Mouse (Mus musculus): ENCODE results near the gene Ifrd1. TPM values are rescaled to one million over a fixed set of nuclear protein-coding genes. Genes with fewer than 3 reads are reported as not detected.

Ifrd1 gene
- polyA plus RNA-seq, 1 experiment from 2014 or later = 122 TPM

GRCm38 (mm10) chr12:40272710-40273109 is 24.4 kb upstream of the Ifrd1 start:
- 74% methylated on average over 4 of the region's 4 CpGs for WGBS
- Histone ChIP-seq H3K4me1 (replicated peaks; ENCODE audit: control insufficient read depth, insufficient read depth) (no peaks in the 10 kb centered on the region), H3K27ac (replicated peaks) (no peak overlapping the region), H3K4me3 (ENCODE audit: low read depth, low read length) (no peak overlapping the region), H3K9me3 (ENCODE audit: control insufficient read depth, low read length) (no peaks in the 10 kb centered on the region), H3K9ac (ENCODE audit: low read length) (no peak overlapping the region), H3K36me3 (ENCODE audit: control insufficient read depth, insufficient read depth, low read length) (no peaks in the 10 kb centered on the region), H3K4me2 (replicated peaks; ENCODE audit: low read depth) (no peak overlapping the region), H3K27me3 (ENCODE audit: control insufficient read depth, insufficient read depth, low read length) (no peaks in the 10 kb centered on the region)
- no peak for TF ChIP-seq CTCF (IDR thresholded peaks at IDR 0.05; ENCODE audit: low read depth)
- no peak for ATAC-seq (ENCODE audit: low FRiP score, low TSS enrichment)
- no peak for DNase-seq (ENCODE audit: low spot score)

GRCm38 (mm10) chr12:40268313-40268712 is 20.0 kb upstream of the Ifrd1 start:
- Histone ChIP-seq H3K36me3 (ENCODE audit: control insufficient read depth, insufficient read depth, low read length) (no peaks in the 10 kb centered on the region), H3K9ac (ENCODE audit: low read length) (no peak overlapping the region), H3K9me3 (ENCODE audit: control insufficient read depth, low read length) (no peaks in the 10 kb centered on the region), H3K27me3 (ENCODE audit: control insufficient read depth, insufficient read depth, low read length) (no peaks in the 10 kb centered on the region), H3K27ac (replicated peaks) (no peak overlapping the region), H3K4me3 (ENCODE audit: low read depth, low read length) (no peak overlapping the region), H3K4me1 (replicated peaks; ENCODE audit: control insufficient read depth, insufficient read depth) (no peaks in the 10 kb centered on the region), H3K4me2 (replicated peaks; ENCODE audit: low read depth) (no peak overlapping the region)
- TF ChIP-seq EP300 (optimal IDR thresholded peaks at IDR 0.05) (no peak), CTCF (IDR thresholded peaks at IDR 0.05; ENCODE audit: low read depth) (no peak)
- no peak for ATAC-seq (ENCODE audit: low FRiP score, low TSS enrichment)
- DNase-seq (ENCODE audit: low spot score) = no peak
- WGBS = 88% methylated on average over 2 of the region's 2 CpGs

- Histone ChIP-seq H3K27ac (replicated peaks) (no peak overlapping the region), H3K27me3 (ENCODE audit: control insufficient read depth, insufficient read depth, low read length) (no peaks in the 10 kb centered on the region), H3K4me2 (replicated peaks; ENCODE audit: low read depth) (no peak overlapping the region), H3K4me3 (ENCODE audit: low read depth, low read length) (no peak overlapping the region), H3K36me3 (ENCODE audit: control insufficient read depth, insufficient read depth, low read length) (no peaks in the 10 kb centered on the region), H3K9ac (ENCODE audit: low read length) (no peak overlapping the region), H3K9me3 (ENCODE audit: control insufficient read depth, low read length) (no peaks in the 10 kb centered on the region), H3K4me1 (replicated peaks; ENCODE audit: control insufficient read depth, insufficient read depth) (no peaks in the 10 kb centered on the region)
- TF ChIP-seq EP300 (optimal IDR thresholded peaks at IDR 0.05) (no peak), CTCF (IDR thresholded peaks at IDR 0.05; ENCODE audit: low read depth) (no peak)
- 54% methylated on average over 4 of the region's 4 CpGs for WGBS
- DNase-seq (ENCODE audit: low spot score) (no peak), ATAC-seq (ENCODE audit: low FRiP score, low TSS enrichment) (no peak)
Observed at GRCm38 (mm10) chr12:40263712-40264111, 15.4 kb upstream of the Ifrd1 start.

GRCm38 (mm10) chr12:40263006-40263405 is 14.7 kb upstream of the Ifrd1 start:
- Histone ChIP-seq H3K27ac (replicated peaks) (no peak overlapping the region), H3K9ac (ENCODE audit: low read length) (no peak overlapping the region), H3K9me3 (ENCODE audit: control insufficient read depth, low read length) (no peaks in the 10 kb centered on the region), H3K4me2 (replicated peaks; ENCODE audit: low read depth) (no peak overlapping the region), H3K27me3 (ENCODE audit: control insufficient read depth, insufficient read depth, low read length) (no peaks in the 10 kb centered on the region), H3K36me3 (ENCODE audit: control insufficient read depth, insufficient read depth, low read length) (no peaks in the 10 kb centered on the region), H3K4me3 (ENCODE audit: low read depth, low read length) (no peak overlapping the region), H3K4me1 (replicated peaks; ENCODE audit: control insufficient read depth, insufficient read depth) (no peaks in the 10 kb centered on the region)
- ATAC-seq (ENCODE audit: low FRiP score, low TSS enrichment) (no peak), DNase-seq (ENCODE audit: low spot score) (no peak)
- WGBS = 85% methylated on average over 6 of the region's 6 CpGs
- TF ChIP-seq EP300 (optimal IDR thresholded peaks at IDR 0.05) = no peak
- TF ChIP-seq CTCF (IDR thresholded peaks at IDR 0.05; ENCODE audit: low read depth) = no peak

- no peak overlapping the region for H3K4me3 ChIP-seq (ENCODE audit: low read depth, low read length)
- DNase-seq (ENCODE audit: low spot score) = no peak
- H3K4me2 ChIP-seq (replicated peaks; ENCODE audit: low read depth) = no peak overlapping the region
- no peaks in the 10 kb centered on the region for H3K9me3 ChIP-seq (ENCODE audit: control insufficient read depth, low read length)
- H3K36me3 ChIP-seq (ENCODE audit: control insufficient read depth, insufficient read depth, low read length) = no peaks in the 10 kb centered on the region
- no peaks in the 10 kb centered on the region for H3K4me1 ChIP-seq (replicated peaks; ENCODE audit: control insufficient read depth, insufficient read depth)
- 92% methylated on average over 6 of the region's 6 CpGs for WGBS
- no peaks in the 10 kb centered on the region for H3K27me3 ChIP-seq (ENCODE audit: control insufficient read depth, insufficient read depth, low read length)
- H3K9ac ChIP-seq (ENCODE audit: low read length) = no peak overlapping the region
- no peak for ATAC-seq (ENCODE audit: low FRiP score, low TSS enrichment)
- H3K27ac ChIP-seq (replicated peaks) = no peak overlapping the region
- TF ChIP-seq CTCF (IDR thresholded peaks at IDR 0.05; ENCODE audit: low read depth) (no peak), EP300 (optimal IDR thresholded peaks at IDR 0.05) (no peak)
Observed at GRCm38 (mm10) chr12:40258462-40259000, 10.2 kb upstream of the Ifrd1 start.

- DNase-seq (ENCODE audit: low spot score) (peak; percentile 76), ATAC-seq (ENCODE audit: low FRiP score, low TSS enrichment) (0 out of 2 replicates have a peak, but pooled peaks have one; percentile 73)
- no peak overlapping the region for H3K27ac ChIP-seq (replicated peaks)
- no peaks in the 10 kb centered on the region for H3K27me3 ChIP-seq (ENCODE audit: control insufficient read depth, insufficient read depth, low read length)
- H3K4me1 ChIP-seq (replicated peaks; ENCODE audit: control insufficient read depth, insufficient read depth) = no peaks in the 10 kb centered on the region
- H3K4me2 ChIP-seq (replicated peaks; ENCODE audit: low read depth) = no peak overlapping the region
- H3K4me3 ChIP-seq (ENCODE audit: low read depth, low read length) = no peak overlapping the region
- no peak for TF ChIP-seq EP300 (optimal IDR thresholded peaks at IDR 0.05)
- peak; percentile 98 for TF ChIP-seq CTCF (IDR thresholded peaks at IDR 0.05; ENCODE audit: low read depth)
- under 1% methylated on average over 8 of the region's 8 CpGs for WGBS
- no peaks in the 10 kb centered on the region for H3K9me3 ChIP-seq (ENCODE audit: control insufficient read depth, low read length)
- H3K9ac ChIP-seq (ENCODE audit: low read length) = no peak overlapping the region
- H3K36me3 ChIP-seq (ENCODE audit: control insufficient read depth, insufficient read depth, low read length) = no peaks in the 10 kb centered on the region
Observed at GRCm38 (mm10) chr12:40257226-40257625, 8.9 kb upstream of the Ifrd1 start.
